Mouse (Mus musculus) bone marrow macrophage, adult 2 months (primary cell): ENCODE data around the gene Sipa1l3.

Experiments
- CTCF ChIP-seq: IDR thresholded peaks from 2 replicates; pipeline ENCODE4 v1.5.1; 2012; ENCODE audit warnings: low read depth, mild to moderate bottlenecking, low read length, moderate library complexity
- POLR2A ChIP-seq: IDR thresholded peaks from 2 replicates; pipeline ENCODE4 v1.6.1; 2012; ENCODE audit warnings: mild to moderate bottlenecking, low read depth, low read length, borderline replicate concordance

GRCm38 (mm10) chr7:29517178-29517577, 1.3 kb downstream of the Sipa1l3 start:
- TF ChIP-seq POLR2A (no peak), CTCF (no peak)
